Mouse (Mus musculus) effector memory CD4-positive, alpha-beta T cell, adult 5 months (primary cell): ENCODE measurements around the gene Nup50. TPM values are rescaled to one million over a fixed set of nuclear protein-coding genes. Genes with fewer than 3 reads are reported as not detected.

Source experiments
- polyA plus RNA-seq: library from polyadenylated mRNA; unstranded; fragments of 100-300 nt; shearing (Covaris generic); gene quantifications from one replicate; pipeline ENCODE4 v1.2.1, GENCODE M21; 2017

Nup50 gene
- polyA plus RNA-seq = 83.0 TPM

DNA sequence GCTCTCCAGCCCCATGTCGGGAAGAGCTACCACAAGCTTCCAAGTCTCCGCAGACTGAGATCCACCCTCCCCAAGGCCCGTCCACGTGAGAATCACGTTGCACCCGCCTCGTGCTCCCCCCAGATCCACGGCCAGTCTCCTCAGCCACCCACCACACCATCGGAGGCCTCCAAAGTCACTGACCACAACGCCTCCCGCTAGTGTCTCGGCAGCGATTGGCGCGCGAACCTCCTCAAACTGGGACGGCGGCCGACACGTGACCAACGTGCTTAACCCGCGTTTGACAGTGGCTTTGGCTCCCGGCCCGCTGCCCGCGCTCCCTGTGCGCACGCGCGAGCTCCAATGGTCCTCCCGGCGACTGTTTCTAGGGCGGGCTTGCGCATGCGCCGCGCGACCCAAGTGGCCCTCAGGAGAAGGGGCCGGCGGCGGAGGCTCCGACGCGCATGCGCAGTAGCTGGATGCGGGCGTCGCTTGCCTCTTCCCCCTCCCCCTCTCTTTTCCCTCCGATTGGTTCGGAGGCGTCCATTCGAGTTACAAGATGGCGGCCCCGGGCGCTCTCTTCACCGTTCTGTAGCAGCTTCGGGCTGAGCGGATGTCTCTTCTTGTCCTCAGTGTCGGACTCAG, at the start of gene Nup50:
Nup50 (plus strand) TSS at position 528 of the 624 bp plus-strand sequence.

DNA sequence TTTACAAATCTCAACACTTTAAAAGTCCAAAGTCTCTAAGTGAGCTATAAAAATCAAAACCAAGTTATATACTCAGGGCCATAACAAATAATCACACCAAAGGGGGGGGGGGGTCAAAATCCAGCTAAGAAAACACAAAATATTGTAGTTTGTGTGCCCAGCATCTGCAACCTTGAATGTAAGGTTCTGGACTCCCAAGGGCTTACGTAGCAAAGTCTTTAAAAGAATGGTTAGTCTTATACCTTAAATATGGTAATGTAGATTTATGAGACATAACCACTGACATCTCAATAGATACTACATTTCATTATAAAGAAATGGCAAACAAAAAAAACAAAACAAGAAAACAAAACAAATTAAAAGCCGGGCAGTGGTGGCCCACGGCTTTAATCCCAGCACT, 3.3 kb upstream of the Nup50 start, which contains the start of gene Gm29666:
Gm29666 (minus strand) TSS at position 101 of the 400 bp plus-strand sequence.

DNA sequence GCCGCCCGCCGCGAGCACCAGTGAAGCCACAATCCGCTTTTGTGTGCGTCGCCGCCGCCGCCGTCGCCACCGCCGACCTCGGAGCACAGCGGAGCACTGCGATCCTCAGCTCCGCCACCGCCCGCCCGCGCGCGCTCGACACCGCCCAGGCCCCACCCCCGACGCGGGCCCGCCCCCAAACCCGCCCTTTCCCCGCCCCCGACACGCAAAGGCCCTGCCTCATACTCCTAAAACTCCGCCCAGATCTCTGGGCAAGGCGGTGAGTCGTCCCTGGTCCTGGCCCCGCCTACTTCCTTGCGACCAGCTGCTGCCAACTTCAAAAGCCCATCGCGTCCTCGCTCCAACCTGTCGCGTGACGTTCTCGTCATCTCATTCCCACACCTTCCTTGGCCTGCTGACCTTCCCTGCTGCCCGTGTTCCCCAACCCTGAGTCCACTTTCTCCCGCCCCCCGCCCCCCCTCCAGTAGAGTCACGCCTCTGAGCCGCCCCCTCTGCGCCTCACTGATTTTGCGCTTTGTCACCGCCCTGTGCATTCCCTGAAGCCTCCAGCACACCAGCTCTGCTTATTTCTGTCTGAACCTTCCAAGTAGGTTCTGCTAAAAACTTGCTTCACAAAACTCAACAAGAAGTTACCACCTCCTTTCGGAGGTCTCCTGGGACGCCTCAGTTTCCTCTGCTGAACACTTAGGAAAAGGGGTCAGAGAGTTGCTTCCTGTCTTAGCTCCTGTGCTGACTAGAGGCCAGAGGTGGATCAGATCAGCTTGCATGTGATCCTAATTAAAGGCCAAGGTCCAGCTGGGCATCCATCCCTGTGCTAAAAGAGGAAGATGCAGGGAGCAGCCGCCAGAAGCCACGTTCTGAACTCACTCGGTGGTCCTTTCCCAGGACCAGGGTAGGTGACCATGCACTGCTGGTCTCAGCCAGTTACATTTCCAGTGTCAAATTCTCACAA, 64.9 kb downstream of the Nup50 start, which contains the start of gene 5031439G07Rik:
5031439G07Rik (minus strand) TSS at position 678 of the 952 bp plus-strand sequence.

Other genes starting within 250 kb of the Nup50 start
- not detected for gene Arhgap8, start 203.4 kb upstream of the Nup50 start, polyA plus RNA-seq
- gene Phf21b, start 67.4 kb upstream of the Nup50 start, polyA plus RNA-seq = 2.6 TPM
- gene Gm29666, start 3.4 kb upstream of the Nup50 start, polyA plus RNA-seq = 0.11 TPM
- 22.1 TPM for gene 5031439G07Rik, start 65.1 kb downstream of the Nup50 start, polyA plus RNA-seq
- gene Upk3a, start 93.7 kb downstream of the Nup50 start, polyA plus RNA-seq = not detected
- gene Fam118a, start 105.5 kb downstream of the Nup50 start, polyA plus RNA-seq = 42.6 TPM
- gene Smc1b, start 208.6 kb downstream of the Nup50 start, polyA plus RNA-seq = 0.12 TPM
- not detected for gene Ribc2, start 208.7 kb downstream of the Nup50 start, polyA plus RNA-seq